Mouse (Mus musculus): ENCODE data around the gene Dnajc1.

Gene Dnajc1

GRCm38 (mm10) chr2:18285175-18285574 lies 107.5 kb downstream of the Dnajc1 start:
- peak; percentile 23 for DNase-seq

- no peak for DNase-seq
Observed at GRCm38 (mm10) chr2:18265736-18266135, 126.9 kb downstream of the Dnajc1 start.

- DNase-seq: no peak
Observed at GRCm38 (mm10) chr2:18264579-18264978, 128.1 kb downstream of the Dnajc1 start.

GRCm38 (mm10) chr2:18262298-18262697 lies 130.3 kb downstream of the Dnajc1 start:
- DNase-seq: no peak

GRCm38 (mm10) chr2:18249224-18249623 lies 143.4 kb downstream of the Dnajc1 start:
- no peak for DNase-seq

- DNase-seq: no peak
Observed at GRCm38 (mm10) chr2:18235524-18235923, 157.1 kb downstream of the Dnajc1 start.

- DNase-seq: no peak
Observed at GRCm38 (mm10) chr2:18232883-18233567, 159.6 kb downstream of the Dnajc1 start.

- DNase-seq: no peak
Observed at GRCm38 (mm10) chr2:18231143-18231542, 161.5 kb downstream of the Dnajc1 start.

- no peak for DNase-seq
Observed at GRCm38 (mm10) chr2:18229279-18229678, 163.4 kb downstream of the Dnajc1 start.

- no peak for DNase-seq
Observed at GRCm38 (mm10) chr2:18228486-18229062, 164.1 kb downstream of the Dnajc1 start.

GRCm38 (mm10) chr2:18219569-18219968 lies 173.1 kb downstream of the Dnajc1 start:
- no peak for DNase-seq

- no peak for DNase-seq
Observed at GRCm38 (mm10) chr2:18219136-18219535, 173.5 kb downstream of the Dnajc1 start.

- DNase-seq: no peak
Observed at GRCm38 (mm10) chr2:18218500-18218899, 174.1 kb downstream of the Dnajc1 start.

GRCm38 (mm10) chr2:18217867-18218266 lies 174.8 kb downstream of the Dnajc1 start:
- no peak for DNase-seq

GRCm38 (mm10) chr2:18214031-18214430 lies 178.6 kb downstream of the Dnajc1 start:
- DNase-seq: no peak

- no peak for DNase-seq
Observed at GRCm38 (mm10) chr2:18209948-18210347, 182.7 kb downstream of the Dnajc1 start.

- DNase-seq: no peak
Observed at GRCm38 (mm10) chr2:18209211-18209823, 183.3 kb downstream of the Dnajc1 start.

- DNase-seq: no peak
Observed at GRCm38 (mm10) chr2:18208578-18208977, 184.1 kb downstream of the Dnajc1 start.

GRCm38 (mm10) chr2:18206811-18207210 lies 185.8 kb downstream of the Dnajc1 start:
- DNase-seq: no peak

GRCm38 (mm10) chr2:18205118-18205517 lies 187.5 kb downstream of the Dnajc1 start:
- peak; percentile 76 for DNase-seq

GRCm38 (mm10) chr2:18202923-18203322 lies 189.7 kb downstream of the Dnajc1 start:
- no peak for DNase-seq

GRCm38 (mm10) chr2:18201820-18202462 lies 190.7 kb downstream of the Dnajc1 start:
- no peak for DNase-seq

- no peak for DNase-seq
Observed at GRCm38 (mm10) chr2:18195691-18196396, 196.8 kb downstream of the Dnajc1 start.
